Mouse (Mus musculus): ENCODE data around the gene Rrn3.
"Not testable (repeated sequence)": the region's sequence is repeated elsewhere in the genome, so short reads cannot be mapped to it uniquely, and the experiment has no call there.

GRCm38 (mm10) chr16:13739044-13739443 is 41.5 kb upstream of the Rrn3 start:
- not testable (repeated sequence) for TF ChIP-seq POU5F1 (IDR thresholded peaks at IDR 0.05; ENCODE audit: borderline replicate concordance, low read length); CTCF (conservative IDR thresholded peaks at IDR 0.05; ENCODE audit: low read length); NANOG (IDR thresholded peaks at IDR 0.05; ENCODE audit: borderline replicate concordance, low read length)

Measured in E14TG2a.4 (cell line).